Mouse (Mus musculus): ENCODE data around the gene Rnf17.
A peak's percentile ranks its signal among the peaks of the same experiment; 100 is the strongest.

Gene Rnf17

DNA sequence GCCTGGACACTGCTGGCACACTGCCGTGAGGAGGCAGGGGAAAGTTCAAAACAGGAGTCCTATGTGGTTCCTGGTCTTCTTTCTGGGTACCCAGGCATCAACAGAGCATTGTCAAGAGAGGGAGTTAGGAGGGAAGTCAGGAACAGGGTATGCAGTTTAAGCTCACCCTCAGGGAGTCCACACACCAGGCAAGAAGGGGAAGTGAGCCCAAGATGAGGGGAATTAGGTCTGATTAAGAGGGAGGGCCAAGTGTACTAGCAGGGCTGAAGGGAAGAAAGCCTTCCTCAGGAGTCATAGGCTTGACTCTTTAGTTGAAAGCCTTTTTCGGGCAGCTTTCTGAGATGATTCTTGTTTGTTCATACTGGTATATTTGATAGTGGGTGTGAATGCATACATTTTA is 112.4 kb downstream of the Rnf17 start:
- DNase-seq, result no peak

GRCm38 (mm10) chr14:56530788-56531187 is 128.4 kb downstream of the Rnf17 start:
- peak; percentile 70 for DNase-seq

DNA sequence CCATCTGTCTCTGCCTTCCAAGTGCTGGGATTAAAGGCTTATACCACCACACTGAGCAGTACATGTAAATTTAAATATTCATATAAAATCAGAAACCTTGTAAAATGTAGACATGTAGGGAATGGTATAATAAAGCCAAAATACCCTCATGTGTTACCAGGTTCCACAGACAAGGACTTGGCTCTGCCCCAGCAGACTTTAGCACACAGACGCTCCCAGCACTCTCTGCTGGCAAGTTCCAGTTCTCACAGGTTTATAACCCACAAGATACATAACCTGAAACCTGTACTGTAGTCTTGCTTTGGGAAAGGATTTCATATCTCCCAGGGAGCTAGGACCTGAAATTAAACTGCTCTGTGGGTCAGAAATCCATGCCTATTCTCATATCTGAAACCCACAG is 142.6 kb downstream of the Rnf17 start:
- DNase-seq, result no peak

DNA sequence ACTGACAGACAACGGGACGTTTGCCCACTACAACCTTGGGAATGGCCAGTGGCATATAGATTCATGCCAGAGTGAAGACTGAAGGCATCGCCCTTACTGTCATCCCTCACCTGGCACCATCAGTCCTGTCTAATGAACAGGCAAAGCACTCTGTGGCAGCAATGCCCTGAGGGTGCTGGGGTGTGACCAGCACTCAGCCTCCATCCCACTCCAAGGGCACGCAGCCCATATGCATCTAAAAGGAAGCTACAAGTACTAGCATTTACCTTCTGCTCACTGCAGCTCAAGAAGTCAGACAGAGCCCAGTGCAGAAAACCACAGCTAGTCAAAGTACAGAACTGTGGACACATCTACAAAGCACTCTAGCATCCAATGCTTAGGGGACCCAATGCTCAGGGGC is 143.1 kb downstream of the Rnf17 start:
- no peak for DNase-seq

DNA sequence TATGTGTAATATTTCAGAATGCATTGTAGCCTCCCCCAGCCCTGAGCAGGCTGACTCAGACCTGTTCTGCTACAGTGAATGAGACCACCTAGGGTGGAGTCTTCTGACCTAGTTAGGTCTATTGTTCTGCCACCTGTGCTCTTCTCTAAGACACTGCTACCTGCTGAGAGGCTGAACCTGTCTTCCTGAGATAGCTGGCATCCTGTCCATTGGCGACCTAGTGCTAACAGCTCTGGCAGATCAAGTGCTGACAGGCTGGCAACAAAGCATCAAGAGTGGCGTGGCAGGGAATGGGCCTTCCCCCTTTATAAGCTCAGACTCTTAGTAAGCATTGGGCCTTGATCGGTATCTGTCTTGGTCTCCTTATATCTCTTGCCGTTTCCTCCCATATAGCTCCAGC is 148.6 kb downstream of the Rnf17 start:
- DNase-seq, result peak; percentile 95

DNA sequence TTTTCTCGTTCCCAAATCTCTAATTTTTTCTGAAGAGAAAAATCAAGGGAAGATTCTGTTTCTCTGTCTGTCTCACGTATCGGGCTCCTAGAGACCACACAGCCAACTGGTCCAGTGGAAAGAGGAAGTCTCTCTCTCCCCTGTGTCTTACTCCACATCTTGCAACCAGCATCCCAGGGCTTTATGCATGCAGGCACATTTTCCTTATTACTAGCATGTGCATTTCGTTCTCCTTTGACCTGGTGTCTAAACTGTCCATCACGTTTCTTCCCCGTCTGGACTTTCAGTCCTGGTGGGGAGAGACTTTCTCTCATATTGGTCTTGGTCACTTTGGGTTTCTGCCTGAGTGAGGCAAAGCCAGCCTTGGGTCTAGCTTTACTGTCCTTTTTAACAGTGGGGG is 150.5 kb downstream of the Rnf17 start:
- DNase-seq, result no peak

GRCm38 (mm10) chr14:56553331-56553730 is 150.9 kb downstream of the Rnf17 start:
- no peak for DNase-seq

GRCm38 (mm10) chr14:56554716-56555115 is 152.3 kb downstream of the Rnf17 start:
- no peak for DNase-seq

- no peak for DNase-seq
Measured at GRCm38 (mm10) chr14:56559134-56559533, 156.8 kb downstream of the Rnf17 start.

DNA sequence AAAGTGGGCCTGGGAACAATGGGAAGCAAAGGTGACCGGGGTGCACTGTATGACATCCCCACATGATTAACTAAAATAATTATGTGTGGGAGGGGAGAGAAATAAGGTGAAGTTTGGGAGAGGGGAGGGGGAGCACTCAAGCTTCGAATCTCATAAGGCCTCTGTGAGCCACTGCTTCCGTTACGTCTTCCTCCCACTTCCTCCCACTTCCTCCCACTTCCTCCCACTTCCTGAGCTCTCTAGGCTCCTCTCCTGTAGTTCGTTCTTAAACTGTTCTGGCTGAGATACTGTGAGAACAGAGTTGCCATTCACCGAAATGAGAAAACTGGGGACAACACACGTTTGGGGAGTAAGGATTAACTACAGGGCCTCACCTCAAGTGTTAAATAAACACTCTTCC is 165.1 kb downstream of the Rnf17 start:
- DNase-seq, result no peak

- no peak for DNase-seq
Measured at GRCm38 (mm10) chr14:56569041-56569440, 166.7 kb downstream of the Rnf17 start.

GRCm38 (mm10) chr14:56571310-56572093 is 169.1 kb downstream of the Rnf17 start:
- DNase-seq, result peak; percentile 97

DNA sequence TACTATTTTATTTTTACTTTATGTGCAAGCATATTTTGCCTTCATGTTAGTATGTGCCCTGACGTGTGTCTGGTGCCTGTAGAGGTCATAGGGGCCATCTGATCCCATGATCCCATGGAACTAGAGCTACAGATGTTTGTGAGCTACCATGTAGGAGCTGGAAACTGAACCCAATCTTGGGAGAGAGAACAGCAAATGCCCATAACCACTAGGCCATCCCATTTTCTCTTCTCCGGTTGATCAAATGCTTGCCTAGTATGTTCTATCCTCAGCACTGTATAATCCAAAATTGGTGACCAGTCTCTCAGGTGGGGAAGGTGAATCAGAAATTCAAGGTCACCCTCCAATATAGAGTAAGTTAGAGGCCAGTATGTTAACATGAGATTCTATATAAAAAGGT is 170.2 kb downstream of the Rnf17 start:
- DNase-seq, result no peak

Measured in cerebellum, adult 9-10 months (tissue).